Mouse (Mus musculus): ENCODE results near the gene Ifnl2.
A peak's percentile ranks its signal among the peaks of the same experiment; 100 is the strongest.

Gene Ifnl2

DNA sequence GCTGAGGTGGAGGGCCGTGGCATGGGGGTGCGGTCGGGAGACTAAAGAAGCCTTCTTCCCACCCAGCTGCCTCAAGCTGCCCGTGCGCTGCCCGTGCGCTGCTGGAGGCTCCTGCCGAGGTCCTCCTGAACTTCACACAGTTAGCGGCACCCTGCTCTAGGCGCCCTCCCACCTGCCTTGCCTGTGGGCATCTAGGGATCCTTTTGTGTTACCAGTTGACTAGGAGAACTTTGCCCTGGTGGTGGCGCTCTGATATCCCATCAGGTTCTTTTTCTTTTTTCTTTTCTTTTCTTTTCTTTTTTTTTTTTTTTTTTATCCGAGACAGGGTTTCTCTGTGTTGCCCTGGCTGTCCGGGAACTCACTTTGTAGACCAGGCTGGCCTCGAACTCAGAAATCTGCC is 19.4 kb downstream of the Ifnl2 start:
- no peak for DNase-seq (ENCODE audit: low read depth)

DNA sequence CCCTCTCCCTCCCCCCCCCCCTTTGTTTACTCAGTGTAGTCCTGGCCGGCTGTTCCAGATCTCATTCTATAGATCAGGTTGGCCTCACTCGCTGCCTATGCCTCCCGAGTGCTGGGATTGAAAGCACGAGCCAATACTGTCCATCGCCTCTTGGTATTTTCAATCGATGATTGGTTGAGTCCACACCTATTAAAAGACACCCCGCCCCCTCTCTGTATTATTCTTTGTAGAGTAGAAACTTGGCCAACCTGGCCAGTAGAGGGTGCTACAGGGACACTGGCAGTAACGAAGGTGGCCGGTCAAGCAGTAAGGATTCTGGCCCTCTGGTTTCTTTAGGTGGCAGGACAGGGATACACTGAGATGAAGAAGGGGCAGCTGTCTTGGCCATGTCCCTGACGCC is 19.8 kb downstream of the Ifnl2 start:
- peak; percentile 49 for DNase-seq (ENCODE audit: low read depth)

DNA sequence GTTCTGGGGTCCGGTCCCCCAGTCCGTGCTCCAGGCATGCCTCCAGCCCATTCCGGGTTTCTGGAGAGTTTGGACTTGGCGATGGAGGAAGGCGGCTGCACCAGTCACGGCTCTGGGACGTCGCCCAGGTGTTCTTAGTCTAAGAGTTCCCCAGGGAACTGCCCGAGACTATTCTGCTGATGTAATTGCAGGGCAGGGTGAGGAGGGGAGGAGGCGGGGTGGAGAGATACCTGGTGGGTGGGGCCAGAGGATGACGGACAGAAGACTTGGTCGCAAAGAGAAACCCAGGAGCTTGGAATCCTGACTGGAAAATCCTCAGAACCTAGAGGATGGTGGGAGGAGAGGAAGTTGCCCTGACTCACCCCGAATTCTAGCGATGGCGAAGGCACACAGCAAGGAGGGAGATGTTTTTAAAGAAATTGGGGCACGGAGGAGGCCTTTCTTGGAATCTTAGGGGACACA is 22.2 kb downstream of the Ifnl2 start:
- DNase-seq (ENCODE audit: low read depth) = no peak

- no peak for DNase-seq (ENCODE audit: low read depth)
These were observed 26.1 kb downstream of the Ifnl2 start for GRCm38 (mm10) chr7:28484192-28484591.

- no peak for DNase-seq (ENCODE audit: low read depth)
These were observed 27.4 kb downstream of the Ifnl2 start for GRCm38 (mm10) chr7:28482854-28483253.

DNA sequence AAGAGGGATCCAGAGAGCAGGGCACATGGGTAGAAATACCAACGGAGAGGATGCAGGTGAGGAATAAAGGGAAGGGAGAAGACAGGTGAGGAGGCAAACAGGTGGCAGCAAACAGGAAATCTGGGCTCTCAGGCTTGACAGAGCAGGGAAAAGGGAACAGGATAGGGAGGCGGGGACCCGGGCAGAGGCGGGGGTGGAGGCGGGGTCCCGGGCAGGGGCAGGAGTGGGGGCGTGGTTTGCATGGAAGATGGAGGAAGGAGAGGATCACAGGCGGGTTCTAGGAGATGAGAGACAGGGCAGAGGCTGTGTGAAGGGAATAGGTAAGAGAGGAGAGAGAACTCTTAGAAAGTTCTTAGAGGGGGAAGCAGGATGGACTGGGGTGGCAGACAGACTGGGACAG is 31.4 kb downstream of the Ifnl2 start:
- no peak for DNase-seq (ENCODE audit: low read depth)

DNA sequence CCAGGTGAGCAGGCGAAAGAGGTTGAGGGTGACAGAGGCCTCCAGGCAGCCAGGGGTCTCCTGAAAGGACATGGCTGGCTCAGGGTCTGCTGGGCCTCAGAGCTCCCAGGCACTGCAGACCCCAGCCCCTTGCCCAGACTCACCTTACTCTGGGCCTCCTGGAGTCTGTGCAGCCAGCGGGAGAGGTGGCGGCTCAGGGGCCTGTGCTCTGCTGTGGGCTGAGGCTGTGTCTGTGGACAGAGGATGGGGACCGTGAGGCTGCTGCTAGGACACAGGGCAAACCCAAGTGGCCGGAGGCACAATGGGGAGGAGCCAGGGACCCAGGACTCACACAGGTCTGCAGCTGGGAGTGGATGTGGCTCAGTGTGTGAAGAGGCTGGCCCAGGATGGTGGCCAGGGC is 32.9 kb downstream of the Ifnl2 start:
- DNase-seq (ENCODE audit: low read depth) = no peak

DNA sequence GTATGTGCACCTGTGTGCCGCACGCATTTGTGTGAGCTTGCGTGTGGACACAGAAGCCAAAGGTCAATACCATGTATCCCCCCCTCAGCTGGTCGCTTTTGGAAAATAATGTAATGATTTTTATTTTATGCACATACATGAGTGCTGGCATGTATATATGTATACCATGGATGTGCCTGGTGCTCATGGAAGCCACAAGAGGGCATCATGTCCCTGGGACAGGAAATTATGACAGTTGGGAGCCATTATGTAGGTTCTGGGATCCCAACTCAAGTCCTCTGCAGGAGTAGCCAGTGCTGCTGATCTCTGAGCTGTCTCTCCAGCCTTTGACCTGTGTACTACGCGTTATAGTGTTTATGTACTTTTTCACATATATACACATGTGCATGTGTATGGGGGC is 34.1 kb downstream of the Ifnl2 start:
- DNase-seq (ENCODE audit: low read depth) = no peak

- DNase-seq (ENCODE audit: low read depth) = no peak
These were observed 43.0 kb downstream of the Ifnl2 start for GRCm38 (mm10) chr7:28467213-28467751.

DNA sequence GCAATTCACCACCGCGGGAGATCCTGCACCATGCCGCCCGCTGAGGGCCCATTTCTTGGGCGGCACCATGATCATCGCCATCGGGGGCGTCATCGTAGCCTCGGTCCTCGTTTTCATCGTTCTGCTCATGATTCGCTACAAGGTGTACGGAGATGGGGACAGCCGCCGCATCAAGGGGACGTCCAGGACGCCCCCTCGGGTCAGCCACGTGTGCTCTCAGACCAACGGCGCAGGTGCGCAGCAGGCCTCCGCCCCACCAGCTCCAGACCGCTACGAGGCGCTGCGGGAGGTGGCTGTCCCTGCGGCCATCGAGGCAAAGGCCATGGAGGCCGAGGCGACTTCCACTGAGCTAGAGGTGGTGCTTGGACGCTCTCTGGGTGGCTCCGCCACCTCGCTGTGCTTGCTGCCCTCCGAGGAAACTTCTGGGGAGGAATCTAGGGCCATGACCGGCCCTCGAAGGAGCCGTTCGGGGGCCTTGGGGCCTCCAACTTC is 43.5 kb downstream of the Ifnl2 start:
- no peak for DNase-seq (ENCODE audit: low read depth)

DNA sequence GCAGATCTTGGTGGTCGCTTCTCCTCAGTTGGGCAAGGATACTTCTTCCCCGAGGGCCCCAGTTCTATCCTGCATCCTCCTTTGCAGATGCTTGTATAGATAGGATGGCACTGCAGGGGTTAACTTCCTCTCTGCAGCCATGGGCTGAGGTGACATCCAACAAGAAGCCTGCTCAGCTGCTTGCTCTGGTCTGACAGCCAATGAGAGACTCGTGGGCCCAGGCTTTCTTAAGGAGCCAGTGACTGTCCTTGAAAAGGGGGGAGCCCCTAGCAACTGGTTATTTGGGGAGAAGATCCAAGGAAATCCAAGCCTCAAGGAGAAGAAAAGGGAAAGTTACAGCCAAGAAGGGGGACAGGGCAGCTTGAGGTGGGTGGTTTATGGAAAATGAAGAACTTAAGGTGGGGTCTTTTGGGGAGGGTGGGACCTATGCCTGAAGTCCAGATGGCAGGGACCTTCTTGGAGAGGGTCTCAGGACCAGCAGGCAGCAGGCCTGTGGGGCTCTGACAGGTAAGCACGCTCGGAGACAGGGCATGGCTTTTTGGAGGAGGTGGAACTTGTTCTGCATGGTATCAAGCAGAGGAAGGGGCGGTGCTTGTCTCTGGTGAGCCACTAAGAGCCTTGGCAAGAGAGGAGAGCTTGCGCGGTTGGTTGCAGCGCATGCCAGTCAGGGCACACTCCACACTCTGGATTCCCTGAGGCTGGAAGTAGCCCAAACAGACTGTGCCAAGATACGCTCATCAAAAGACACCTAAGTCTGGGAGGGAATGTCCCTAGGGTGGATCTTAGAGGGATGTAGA is 45.6 kb downstream of the Ifnl2 start:
- no peak for DNase-seq (ENCODE audit: low read depth)

GRCm38 (mm10) chr7:28462769-28463168 is 47.5 kb downstream of the Ifnl2 start:
- DNase-seq (ENCODE audit: low read depth) = no peak

DNA sequence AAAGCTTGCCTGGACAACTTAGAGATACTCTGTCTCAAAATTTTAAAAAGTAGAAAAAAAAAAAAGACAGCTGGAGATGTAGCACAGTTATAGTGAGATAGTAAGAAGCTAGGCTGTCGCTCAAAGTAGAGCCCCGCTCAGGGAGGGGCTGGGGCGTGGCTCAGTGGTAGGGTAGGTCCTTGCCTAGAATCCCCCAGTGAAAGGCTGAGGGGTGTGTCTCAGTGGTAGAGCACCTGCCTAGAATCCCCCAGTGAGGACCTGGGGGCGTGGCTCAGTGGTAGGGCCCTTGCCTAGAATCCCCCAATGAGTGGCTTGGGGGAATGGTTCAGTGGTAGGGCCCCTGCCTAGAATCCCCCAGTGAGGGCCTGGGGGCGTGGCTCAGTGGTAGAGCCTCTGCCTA is 49.9 kb downstream of the Ifnl2 start:
- DNase-seq (ENCODE audit: low read depth) = no peak

Data from c-Kit-positive CD71-positive TER-119-negative erythroid progenitor cells, embryonic 14.5 days (primary cell).